Comparison of ENCODE assay signal across 9 mouse cellular contexts in genomic region chr3:84037536-84037935, GRCm38 (mm10). TPM values are rescaled to one million over a fixed set of nuclear protein-coding genes. Genes with fewer than 3 reads are reported as not detected.
A peak's percentile ranks its signal among the peaks of the same experiment; 100 is the strongest.
DNase-seq lines count a peak whose midpoint lies in the region; ATAC-seq and TF ChIP-seq lines count a peak whose summit lies in the region.
"Had no signal": no experiment of that assay in that cellular context is flagged by ENCODE, and none has a peak within 500 bp of the region (broad histone marks: within the 10 kb centered on the region; RNA-seq: fewer than 3 reads in every experiment).

No protein-coding gene starts in this region.

- intact Hi-C loops in left cerebral cortex, postnatal 25 days (cut with DNase I), result no loop called here

- H3K4me2 ChIP-seq in forebrain, postnatal 0 days (ENCODE audit: low read depth), result peak overlapping the region; percentile 82
- peak overlapping the region; percentile 91 for H3K4me2 ChIP-seq in liver, embryonic 15.5 days

- H3K9me3 ChIP-seq in forebrain, postnatal 0 days (ENCODE audit: low read length), result no peaks in the 10 kb centered on the region
- no peaks in the 10 kb centered on the region for H3K9me3 ChIP-seq in liver, embryonic 15.5 days (replicated peaks)

- H3K4me1 ChIP-seq in spleen, adult 2 months (ENCODE audit: control insufficient read depth, insufficient read depth, insufficient read length), result peaks cover 22% of the 10 kb centered on the region
- peaks cover 32% of the 10 kb centered on the region for H3K4me1 ChIP-seq in forebrain, postnatal 0 days (ENCODE audit: insufficient read depth)
- peaks cover 86% of the 10 kb centered on the region for H3K4me1 ChIP-seq in liver, embryonic 15.5 days (replicated peaks)

- H3K27ac ChIP-seq in spleen, adult 2 months (ENCODE audit: insufficient read depth, low read length), result peak overlapping the region; percentile 4; the same call in 1 of the 2 replicates
- H3K27ac ChIP-seq in forebrain, postnatal 0 days (ENCODE audit: low read depth, low read length), result no peak overlapping the region
- peak overlapping the region; percentile 95 for H3K27ac ChIP-seq in liver, embryonic 15.5 days (replicated peaks)

- no peaks in the 10 kb centered on the region for H3K27me3 ChIP-seq in spleen, adult 2 months (ENCODE audit: control insufficient read depth, insufficient read depth, low read length)
- no peaks in the 10 kb centered on the region for H3K27me3 ChIP-seq in forebrain, postnatal 0 days (ENCODE audit: insufficient read depth, low read length)
- no peaks in the 10 kb centered on the region for H3K27me3 ChIP-seq in liver, embryonic 15.5 days

- TF ChIP-seq CTCF in spleen, adult 2 months (IDR thresholded peaks at IDR 0.05; ENCODE audit: extremely low read depth, insufficient read depth, insufficient read length, insufficient replicate concordance), result no peak
- TF ChIP-seq CTCF in forebrain, postnatal 0 days (IDR thresholded peaks at IDR 0.05; ENCODE audit: low read depth), result no peak

- peaks cover 1% of the 10 kb centered on the region; the same call in 1 of the 2 replicates for H3K36me3 ChIP-seq in spleen, adult 2 months (ENCODE audit: control insufficient read depth, insufficient read depth, low read length)
- no peaks in the 10 kb centered on the region for H3K36me3 ChIP-seq in forebrain, postnatal 0 days (ENCODE audit: insufficient read depth)
- H3K36me3 ChIP-seq in liver, embryonic 15.5 days (replicated peaks), result no peaks in the 10 kb centered on the region

- H3K4me3 ChIP-seq in spleen, adult 2 months (ENCODE audit: extremely low read depth, insufficient read depth, insufficient read length), result no peak overlapping the region; the same call in 1 of the 2 replicates
- peak overlapping the region; percentile 97 for H3K4me3 ChIP-seq in forebrain, postnatal 0 days (ENCODE audit: low read depth, low read length)
- H3K4me3 ChIP-seq in liver, embryonic 15.5 days (replicated peaks), result peak overlapping the region; percentile 93

- peak overlapping the region; percentile 98; the same call in 1 of the 2 replicates for H3K9ac ChIP-seq in forebrain, postnatal 0 days
- peak overlapping the region; percentile 18 for H3K9ac ChIP-seq in liver, embryonic 15.5 days

- WGBS in spleen, adult 2 months, result 74% methylated on average over 3 of the region's 3 CpGs
- 76% methylated on average over 3 of the region's 3 CpGs for WGBS in forebrain, postnatal 0 days
- 70% methylated on average over 3 of the region's 3 CpGs for WGBS in liver, embryonic 15.5 days (ENCODE audit: insufficient replicate concordance)

- ATAC-seq in forebrain, postnatal 0 days, result no peak
- ATAC-seq in liver, embryonic 15.5 days (ENCODE audit: insufficient read depth), result no peak
- ATAC-seq: Patski had no signal

- no peak for DNase-seq in spleen, adult 2 months (ENCODE audit: low read depth in 1 of 2, low spot score in 2 of 2)
- DNase-seq in spleen, postnatal 14 days (ENCODE audit: low spot score in 2 of 2), result no peak
- no peak for DNase-seq in forebrain, postnatal 0 days
- no peak for DNase-seq in embryo, embryonic 10 days (ENCODE audit: low spot score)
- no peak for DNase-seq in left cerebral cortex, postnatal 25 days (ENCODE audit: low spot score in 2 of 2)
- DNase-seq in gastrocnemius, postnatal 10 days, result no peak
- DNase-seq: thymus, postnatal 14 days had no signal

- TF ChIP-seq POLR2A in spleen, adult 2 months (IDR thresholded peaks at IDR 0.05; ENCODE audit: low read depth, low read length), result no peak

RNA-seq across cellular contexts. Expression of gene Tmem131l, which starts 2.4 kb away (rescaled TPM):
- 116 and 134 TPM in 2 replicates for polyA plus RNA-seq in spleen, adult 2 months (2012; rRNA removed)
- 59.3 and 65.0 TPM in 2 replicates for total RNA-seq in forebrain, postnatal 0 days (2014; rRNA removed)
- 32.3 and 37.5 TPM in 2 replicates for polyA plus RNA-seq in forebrain, postnatal 0 days (2015; fragmentation: Nextera tagmentation; extraction: Ambion mirVana)
- 28.0 and 29.7 TPM in 2 replicates for polyA plus RNA-seq in liver, embryonic 15.5 days (2015; fragmentation: Nextera tagmentation; extraction: Ambion mirVana)
- 10 to 100 TPM; 19.6 to 26.4 TPM for total RNA-seq in left cerebral cortex, postnatal 25 days (2021)
- 10 to 100 TPM; 26.6 to 41.5 TPM for total RNA-seq in gastrocnemius, postnatal 10 days (2021)
